Mouse (Mus musculus) liver, embryonic 15.5 days (tissue): Measurements from ENCODE around the gene Snip1. TPM values are rescaled to one million over a fixed set of nuclear protein-coding genes. Genes with fewer than 3 reads are reported as not detected.

Source experiments
- ATAC-seq: fragments of 200-750 bp; cut with Nextera tagmentation; 2 replicates; pipeline ENCODE4 v1.8.0; 2017; ENCODE audit warnings: moderate number of reproducible peaks, mild to moderate bottlenecking, moderate library complexity; ENCODE audit not compliant: insufficient read depth
- H3K27ac ChIP-seq: fragments of 300-500 bp; sonication (generic); replicated peaks from 2 replicates; pipeline ENCODE4 v1.5.1; 2015; ENCODE audit warnings: mild to moderate bottlenecking, inconsistent platforms
- H3K27me3 ChIP-seq: fragments of 300-500 bp; sonication (generic); 2 replicates; pipeline ENCODE4 v1.6.1; 2015; ENCODE audit warnings: mild to moderate bottlenecking, inconsistent platforms
- H3K36me3 ChIP-seq: fragments of 300-500 bp; sonication (generic); replicated peaks from 2 replicates; pipeline ENCODE4 v1.6.1; 2015; ENCODE audit warnings: moderate library complexity, mild to moderate bottlenecking, inconsistent platforms
- H3K4me1 ChIP-seq: fragments of 300-500 bp; sonication (generic); replicated peaks from 2 replicates; pipeline ENCODE4 v1.6.1; 2015; ENCODE audit warnings: inconsistent platforms
- H3K4me2 ChIP-seq: fragments of 300-500 bp; sonication (generic); 2 replicates; pipeline ENCODE4 v1.6.1; 2015; ENCODE audit warnings: moderate library complexity, mild to moderate bottlenecking, inconsistent platforms
- H3K4me3 ChIP-seq: fragments of 300-500 bp; sonication (generic); replicated peaks from 2 replicates; pipeline ENCODE4 v1.5.1; 2015; ENCODE audit warnings: mild to moderate bottlenecking, inconsistent platforms
- H3K9ac ChIP-seq: fragments of 300-500 bp; sonication (generic); 2 replicates; pipeline ENCODE4 v1.6.1; 2015; ENCODE audit warnings: moderate library complexity, mild to moderate bottlenecking, inconsistent platforms
- H3K9me3 ChIP-seq: fragments of 300-500 bp; sonication (generic); replicated peaks from 2 replicates; pipeline ENCODE4 v1.6.1; 2016; ENCODE audit warnings: inconsistent platforms
- WGBS: fragments of 180-500 bp; shearing (Covaris S2); methylation state at CpG from one replicate; pipeline ENCODE4 v1.1.7; 2015; ENCODE audit warnings: mixed read lengths; ENCODE audit not compliant: insufficient replicate concordance; 5-methylcytosine and 5-hydroxymethylcytosine counted together
- polyA plus RNA-seq: library from polyadenylated mRNA; unstranded; fragments of >200 nt; fragmentation: Nextera tagmentation; extraction: Ambion mirVana; gene quantifications from 2 replicates; pipeline ENCODE4 v1.2.1, GENCODE M21; 2015

Gene Snip1
- polyA plus RNA-seq, 1 experiment from 2014 or later, result 14.2 TPM

- peak overlapping the region; percentile 37 for H3K4me2 ChIP-seq
- 5% methylated on average over 8 of the region's 8 CpGs for WGBS
- no peak overlapping the region for H3K4me3 ChIP-seq
- peaks cover 11% of the 10 kb centered on the region for H3K4me1 ChIP-seq
- H3K9me3 ChIP-seq, result no peaks in the 10 kb centered on the region
- no peak overlapping the region for H3K9ac ChIP-seq
- H3K27ac ChIP-seq, result no peak overlapping the region
- H3K36me3 ChIP-seq, result peaks cover 21% of the 10 kb centered on the region
- no peaks in the 10 kb centered on the region for H3K27me3 ChIP-seq
- ATAC-seq, result no peak
These were observed 7.4 kb upstream of the Snip1 start for GRCm38 (mm10) chr4:125059025-125059424.

GRCm38 (mm10) chr4:125063829-125064228, 2.6 kb upstream of the Snip1 start:
- Histone ChIP-seq H3K27me3 (peaks cover 16% of the 10 kb centered on the region), H3K4me3 (no peak overlapping the region), H3K36me3 (peaks cover 14% of the 10 kb centered on the region), H3K4me2 (no peak overlapping the region), H3K9ac (no peak overlapping the region), H3K27ac (no peak overlapping the region), H3K9me3 (no peaks in the 10 kb centered on the region), H3K4me1 (peaks cover 25% of the 10 kb centered on the region)
- WGBS, result 47% methylated on average over 8 of the region's 8 CpGs
- no peak for ATAC-seq

DNA sequence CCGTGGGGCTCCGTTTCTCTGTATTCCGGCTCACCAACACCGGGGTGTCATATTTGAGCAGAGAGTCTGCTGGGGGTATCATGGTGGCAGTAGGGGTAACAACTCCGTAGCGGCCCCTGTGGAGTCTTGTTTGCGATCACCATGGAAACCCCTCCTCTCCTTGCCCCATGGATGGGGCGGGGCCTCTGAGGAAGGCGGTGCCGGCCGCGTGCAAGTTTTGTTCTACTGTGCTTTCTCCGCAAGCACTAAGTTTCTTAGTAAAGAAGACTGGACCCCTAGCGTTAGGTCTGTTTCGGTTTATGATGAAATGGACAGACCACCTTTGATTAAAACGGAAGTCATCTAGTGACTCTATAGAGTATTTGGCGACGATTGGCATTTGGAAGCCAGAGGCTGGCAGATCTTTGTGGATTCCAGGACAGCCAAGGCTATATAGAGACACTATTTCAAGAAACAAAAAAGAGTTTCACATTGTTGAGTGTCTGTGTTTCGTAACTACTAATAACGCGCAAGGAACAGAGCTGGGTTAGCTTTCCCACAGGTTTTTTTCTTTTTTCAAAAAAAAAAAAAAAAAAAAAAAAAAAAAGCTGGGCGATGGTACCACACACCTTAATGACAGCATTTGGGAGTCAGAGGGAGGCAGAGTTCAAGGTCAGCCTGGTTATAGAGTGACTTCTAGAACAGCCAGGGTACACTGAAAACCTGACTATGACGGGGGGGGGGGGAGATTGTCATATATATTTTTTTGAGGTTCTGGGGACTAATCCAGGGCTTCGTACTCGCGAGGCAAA, 760 bp upstream of the Snip1 start, which contains the start of gene Dnali1:
Gene Dnali1 (minus strand): TSS at position 187 of the 791 bp plus-strand sequence.
- 2% methylated on average over 26 of the region's 26 CpGs for WGBS
- Histone ChIP-seq H3K9ac (peak within 1 kb of the TSS; percentile 84), H3K27me3 (peaks cover 16% of the 10 kb centered on the region), H3K4me3 (peak within 1 kb of the TSS; percentile 92), H3K9me3 (no peaks in the 10 kb centered on the region), H3K4me2 (peak within 1 kb of the TSS; percentile 96), H3K27ac (peak within 1 kb of the TSS; percentile 81), H3K36me3 (peaks cover 33% of the 10 kb centered on the region), H3K4me1 (peaks cover 25% of the 10 kb centered on the region)
- ATAC-seq, result peak; percentile 4; the same call in 1 of the 2 replicates

DNA sequence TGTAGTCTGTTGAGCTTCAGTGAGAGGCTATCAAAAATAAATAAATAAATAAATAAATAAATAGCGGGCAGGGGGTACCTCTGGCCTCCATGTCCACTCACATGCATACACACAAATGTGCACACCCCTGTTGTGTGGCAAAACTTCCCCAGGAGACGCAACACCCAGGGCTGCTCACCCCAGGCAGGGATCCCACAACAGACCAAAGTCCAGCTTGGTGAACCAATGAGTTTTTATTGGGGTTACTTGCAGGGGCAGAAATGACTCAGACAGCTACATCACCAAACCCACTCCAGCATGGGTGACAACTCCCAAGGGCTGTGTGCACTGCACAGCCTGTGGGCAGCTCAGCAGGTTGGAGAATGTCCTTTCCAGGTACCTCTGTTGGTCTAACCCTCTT, 11.2 kb downstream of the Snip1 start:
- WGBS, result 66% methylated on average over 2 of the region's 2 CpGs
- no peak overlapping the region for H3K4me2 ChIP-seq
- no peak for ATAC-seq
- H3K27me3 ChIP-seq, result no peaks in the 10 kb centered on the region
- H3K4me3 ChIP-seq, result no peak overlapping the region
- peaks cover 47% of the 10 kb centered on the region for H3K36me3 ChIP-seq
- H3K27ac ChIP-seq, result no peak overlapping the region
- no peaks in the 10 kb centered on the region for H3K9me3 ChIP-seq
- peaks cover under 1% of the 10 kb centered on the region; the same call in 1 of the 2 replicates for H3K4me1 ChIP-seq
- no peak overlapping the region for H3K9ac ChIP-seq

DNA sequence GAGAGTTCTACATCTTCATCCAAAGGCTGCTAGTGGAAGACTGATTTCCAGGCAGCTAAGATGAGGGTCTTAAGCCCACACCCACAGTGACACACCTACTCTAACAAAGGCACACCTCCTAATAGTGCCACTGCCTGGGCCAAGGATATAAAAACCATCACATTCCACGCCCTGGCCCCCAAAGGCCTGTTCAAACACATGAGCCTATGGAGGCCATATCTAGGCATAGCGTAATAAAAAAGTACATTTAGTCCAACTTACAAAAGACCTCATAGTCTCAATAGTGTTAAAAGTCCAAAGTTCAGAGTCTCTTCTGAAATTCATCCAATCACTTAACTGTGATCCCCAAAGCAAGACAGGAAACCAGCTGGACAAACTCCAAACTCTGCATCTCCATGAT, 12.2 kb downstream of the Snip1 start:
- Histone ChIP-seq H3K27ac (no peak overlapping the region), H3K9me3 (no peaks in the 10 kb centered on the region), H3K36me3 (peaks cover 37% of the 10 kb centered on the region), H3K9ac (no peak overlapping the region), H3K27me3 (no peaks in the 10 kb centered on the region), H3K4me3 (no peak overlapping the region), H3K4me1 (peaks cover 9% of the 10 kb centered on the region), H3K4me2 (no peak overlapping the region)
- no peak for ATAC-seq
- 83% methylated on average over 2 of the region's 2 CpGs for whole genome bisulfite sequencing

DNA sequence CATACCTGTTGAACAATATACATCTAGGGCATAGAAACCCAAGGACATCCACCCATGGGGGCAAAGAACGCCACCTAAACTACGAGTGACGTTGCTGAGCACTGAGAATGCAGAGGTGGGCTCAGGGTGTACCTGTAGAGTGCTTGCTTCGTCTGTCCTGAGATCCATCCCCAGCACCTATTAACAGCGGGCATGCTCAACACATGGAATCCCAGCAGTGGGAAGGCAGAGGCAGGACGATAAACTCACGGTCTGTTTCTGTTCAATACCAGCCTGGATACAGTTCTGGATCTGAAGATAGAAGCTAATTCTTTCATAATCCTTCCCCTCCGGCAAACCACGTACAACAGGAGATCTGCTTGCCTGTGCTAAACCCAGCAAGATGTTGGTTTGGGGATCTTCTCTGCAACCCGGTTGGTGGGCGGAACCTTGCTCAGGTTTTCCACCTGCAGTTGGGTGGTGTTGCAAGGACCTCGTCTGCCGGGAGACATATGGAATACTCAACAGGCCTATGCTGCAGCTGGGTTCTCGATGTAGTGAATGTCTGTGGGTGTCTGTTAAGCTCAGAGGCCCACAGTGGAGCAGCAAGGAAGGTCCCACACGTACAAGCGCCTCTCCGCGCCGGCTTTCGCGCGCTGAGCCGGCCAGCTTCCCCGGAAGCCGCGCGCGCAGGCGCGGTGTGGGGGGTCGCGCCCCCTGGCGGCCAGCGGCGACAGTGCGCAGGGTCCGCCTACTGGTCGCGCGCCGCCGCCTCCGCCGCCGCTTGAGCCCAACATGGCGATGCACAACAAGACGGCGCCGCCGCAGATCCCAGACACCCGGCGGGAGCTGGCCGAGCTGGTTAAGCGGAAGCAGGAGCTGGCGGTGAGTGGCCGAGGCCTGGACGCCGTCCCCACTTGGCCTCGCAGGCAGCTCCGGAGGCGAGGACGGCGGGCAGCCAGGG, 18.2 kb downstream of the Snip1 start, which contains the start of gene Meaf6:
Gene Meaf6 (plus strand): TSS at position 732 of the 943 bp plus-strand sequence.
- Histone ChIP-seq H3K9me3 (no peaks in the 10 kb centered on the region), H3K9ac (peak within 1 kb of the TSS; percentile 90), H3K4me2 (peak within 1 kb of the TSS; percentile 85), H3K27me3 (no peaks in the 10 kb centered on the region), H3K27ac (peak within 1 kb of the TSS; percentile 95), H3K4me3 (peak within 1 kb of the TSS; percentile 89), H3K36me3 (peaks cover 38% of the 10 kb centered on the region), H3K4me1 (peaks cover 32% of the 10 kb centered on the region)
- ATAC-seq, result peak; percentile 94
- WGBS, result 1% methylated on average over 63 of the region's 63 CpGs

DNA sequence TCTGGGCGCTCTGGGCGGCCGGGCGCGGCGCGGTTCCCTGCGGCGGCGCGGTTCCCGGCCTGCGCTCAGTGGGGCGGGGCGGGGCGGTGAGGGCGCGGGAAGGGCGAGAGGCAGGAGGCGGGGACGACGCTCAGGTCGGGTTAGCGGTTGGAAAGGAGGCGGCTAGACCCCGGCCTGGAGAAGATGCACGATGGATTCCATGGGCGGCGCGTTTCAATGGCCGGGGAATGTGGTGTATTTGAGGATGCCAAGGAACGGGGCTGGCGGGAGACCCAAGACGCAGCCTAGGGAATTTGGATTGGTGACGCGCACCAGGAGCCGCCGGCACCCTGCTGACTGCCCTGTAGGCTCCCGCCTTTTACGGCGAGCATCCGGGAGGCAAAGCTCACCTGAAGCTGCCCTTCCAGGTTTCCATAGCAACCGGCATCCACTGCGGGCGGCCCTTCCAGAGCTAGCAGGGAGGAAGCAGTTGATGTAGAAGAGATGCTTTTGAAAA, 18.9 kb downstream of the Snip1 start:
- H3K27ac ChIP-seq, result peak overlapping the region; percentile 95
- H3K9ac ChIP-seq, result peak overlapping the region; percentile 90
- H3K4me1 ChIP-seq, result peaks cover 32% of the 10 kb centered on the region
- H3K9me3 ChIP-seq, result no peaks in the 10 kb centered on the region
- peak; percentile 97 for ATAC-seq
- peaks cover 46% of the 10 kb centered on the region for H3K36me3 ChIP-seq
- under 1% methylated on average over 45 of the region's 45 CpGs for WGBS
- no peaks in the 10 kb centered on the region for H3K27me3 ChIP-seq
- H3K4me3 ChIP-seq, result peak overlapping the region; percentile 89
- peak overlapping the region; percentile 85 for H3K4me2 ChIP-seq

DNA sequence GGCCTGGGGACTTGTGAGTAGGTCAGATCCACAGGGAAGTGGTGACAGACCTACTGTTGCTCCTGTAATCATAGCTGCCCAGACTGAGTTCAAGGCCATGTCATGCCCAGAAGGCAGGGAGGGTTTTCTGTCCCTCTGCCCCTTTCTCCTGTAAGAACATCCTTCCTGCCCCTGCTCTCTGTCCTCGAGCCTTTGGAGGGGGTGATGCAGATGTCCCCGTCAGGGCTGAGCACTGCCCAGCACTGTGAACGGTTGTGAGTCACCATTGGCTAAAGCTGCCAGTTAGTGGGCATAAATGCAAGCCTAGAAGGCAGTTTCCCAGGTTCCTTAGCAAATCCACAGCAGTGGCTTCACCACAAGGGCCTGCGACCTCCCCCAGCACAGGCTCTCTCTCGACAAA, 26.6 kb downstream of the Snip1 start:
- 79% methylated on average over 5 of the region's 5 CpGs for WGBS
- H3K4me2 ChIP-seq, result no peak overlapping the region
- H3K9ac ChIP-seq, result no peak overlapping the region
- no peak overlapping the region for H3K27ac ChIP-seq
- ATAC-seq, result no peak
- H3K27me3 ChIP-seq, result no peaks in the 10 kb centered on the region
- no peak overlapping the region for H3K4me3 ChIP-seq
- no peaks in the 10 kb centered on the region for H3K4me1 ChIP-seq
- H3K36me3 ChIP-seq, result peaks cover 56% of the 10 kb centered on the region
- H3K9me3 ChIP-seq, result no peaks in the 10 kb centered on the region

- H3K9me3 ChIP-seq, result no peaks in the 10 kb centered on the region
- H3K27ac ChIP-seq, result no peak overlapping the region
- no peak overlapping the region for H3K4me3 ChIP-seq
- H3K36me3 ChIP-seq, result peaks cover 26% of the 10 kb centered on the region
- H3K4me1 ChIP-seq, result no peaks in the 10 kb centered on the region; the same call in 1 of the 2 replicates
- WGBS, result 85% methylated on average over 5 of the region's 5 CpGs
- no peak overlapping the region for H3K9ac ChIP-seq
- no peak for ATAC-seq
- H3K27me3 ChIP-seq, result no peaks in the 10 kb centered on the region
- H3K4me2 ChIP-seq, result no peak overlapping the region
These were observed 29.6 kb downstream of the Snip1 start for GRCm38 (mm10) chr4:125096066-125096465.

- Histone ChIP-seq H3K9me3 (no peaks in the 10 kb centered on the region), H3K4me3 (no peak overlapping the region), H3K4me2 (no peak overlapping the region), H3K9ac (no peak overlapping the region), H3K4me1 (no peaks in the 10 kb centered on the region; the same call in 1 of the 2 replicates), H3K36me3 (peaks cover 22% of the 10 kb centered on the region), H3K27me3 (no peaks in the 10 kb centered on the region), H3K27ac (no peak overlapping the region)
- ATAC-seq, result no peak
- WGBS, result 72% methylated on average over 4 of the region's 4 CpGs
These were observed 30.9 kb downstream of the Snip1 start for GRCm38 (mm10) chr4:125097412-125097811.

GRCm38 (mm10) chr4:125099458-125099857, 33.0 kb downstream of the Snip1 start:
- Histone ChIP-seq H3K4me1 (no peaks in the 10 kb centered on the region; the same call in 1 of the 2 replicates), H3K27me3 (no peaks in the 10 kb centered on the region), H3K9ac (no peak overlapping the region), H3K4me3 (no peak overlapping the region), H3K4me2 (no peak overlapping the region), H3K9me3 (no peaks in the 10 kb centered on the region), H3K27ac (no peak overlapping the region), H3K36me3 (peaks cover 26% of the 10 kb centered on the region)
- no peak for ATAC-seq
- WGBS, result 5% methylated on average over 8 of the region's 8 CpGs
